Mouse (Mus musculus): ENCODE results near the gene Lmbr1l. TPM values are rescaled to one million over a fixed set of nuclear protein-coding genes. Genes with fewer than 3 reads are reported as not detected.
"Not testable (repeated sequence)": the region's sequence is repeated elsewhere in the genome, so short reads cannot be mapped to it uniquely, and the experiment has no call there.

Gene Lmbr1l
- polyA plus RNA-seq, 1 experiment from 2014 or later: 24.7 TPM

DNA sequence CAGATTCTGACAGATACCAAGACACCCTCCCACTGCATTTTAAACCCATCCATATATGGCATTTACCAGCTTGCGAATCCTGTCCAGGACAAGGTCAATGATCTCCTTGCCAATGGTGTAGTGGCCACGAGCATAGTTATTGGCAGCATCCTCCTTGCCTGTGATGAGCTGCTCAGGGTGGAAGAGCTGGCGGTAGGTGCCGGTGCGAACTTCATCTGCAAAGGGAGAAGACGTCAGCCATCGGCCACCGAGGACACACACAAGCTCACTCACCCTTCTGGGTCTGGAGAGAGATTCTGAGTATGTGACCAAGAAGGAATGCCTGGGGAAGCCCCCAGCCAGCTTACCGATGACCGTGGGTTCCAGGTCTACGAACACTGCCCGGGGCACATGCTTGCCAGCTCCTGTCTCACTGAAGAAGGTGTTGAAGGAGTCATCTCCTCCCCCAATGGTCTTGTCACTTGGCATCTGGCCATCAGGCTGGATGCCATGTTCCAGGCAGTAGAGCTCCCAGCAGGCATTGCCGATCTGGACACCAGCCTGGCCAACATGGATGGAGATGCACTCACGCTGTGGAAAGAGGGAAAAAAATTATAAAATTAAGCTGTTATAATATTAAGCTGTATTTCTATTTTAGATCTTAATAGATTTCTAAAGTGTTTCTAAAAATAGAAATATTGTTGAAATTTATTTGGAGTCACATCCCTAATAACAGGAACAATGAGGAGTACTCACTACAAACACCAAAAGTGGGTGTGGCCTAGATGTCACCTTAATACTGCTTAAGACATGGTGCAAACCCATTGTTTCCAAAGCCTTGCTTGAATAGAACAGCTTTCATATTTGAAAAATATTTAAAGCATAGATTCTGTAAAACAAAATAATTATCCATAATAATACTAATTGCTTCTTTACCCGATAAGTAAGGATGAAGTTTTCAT is 33.4 kb upstream of the Lmbr1l start:
- H3K27ac ChIP-seq (replicated peaks): peak overlapping the region; percentile 99
- H3K27me3 ChIP-seq (ENCODE audit: low read depth, poor library complexity, severe bottlenecking); DNase-seq (ENCODE audit: low spot score); H3K9me3 ChIP-seq (replicated peaks): not testable (repeated sequence)
- H3K4me3 ChIP-seq: peak overlapping the region; percentile 96
- H3K4me1 ChIP-seq: peaks cover 52% of the 10 kb centered on the region
- WGBS: 94% methylated on average over 11 of the region's 15 CpGs
- H3K36me3 ChIP-seq: peaks cover 32% of the 10 kb centered on the region

DNA sequence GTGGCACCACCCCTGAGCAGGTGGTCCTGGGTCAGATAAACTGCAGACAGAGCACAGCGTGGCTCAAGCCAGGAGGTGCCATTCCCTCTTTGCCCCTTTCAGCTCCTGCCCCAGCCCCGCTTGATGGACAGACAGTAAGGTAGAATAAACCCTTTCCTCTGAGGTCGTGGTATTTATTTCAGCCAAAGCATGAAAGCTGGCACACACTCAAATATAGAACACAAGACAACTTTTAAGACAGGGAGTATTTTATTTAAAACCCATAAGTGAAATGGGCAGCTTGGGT is 31.5 kb upstream of the Lmbr1l start:
- peaks cover 33% of the 10 kb centered on the region for H3K4me1 ChIP-seq
- 79% methylated on average over 3 of the region's 3 CpGs for WGBS
- 0 out of 2 replicates have a peak, but pooled peaks cover 3% of the 10 kb centered on the region for H3K9me3 ChIP-seq (replicated peaks)
- no peaks in the 10 kb centered on the region for H3K27me3 ChIP-seq (ENCODE audit: low read depth, poor library complexity, severe bottlenecking)
- peaks cover 40% of the 10 kb centered on the region for H3K36me3 ChIP-seq
- H3K4me3 ChIP-seq: peak overlapping the region; percentile 28
- DNase-seq (ENCODE audit: low spot score): peak; percentile 41
- H3K27ac ChIP-seq (replicated peaks): no peak overlapping the region

DNA sequence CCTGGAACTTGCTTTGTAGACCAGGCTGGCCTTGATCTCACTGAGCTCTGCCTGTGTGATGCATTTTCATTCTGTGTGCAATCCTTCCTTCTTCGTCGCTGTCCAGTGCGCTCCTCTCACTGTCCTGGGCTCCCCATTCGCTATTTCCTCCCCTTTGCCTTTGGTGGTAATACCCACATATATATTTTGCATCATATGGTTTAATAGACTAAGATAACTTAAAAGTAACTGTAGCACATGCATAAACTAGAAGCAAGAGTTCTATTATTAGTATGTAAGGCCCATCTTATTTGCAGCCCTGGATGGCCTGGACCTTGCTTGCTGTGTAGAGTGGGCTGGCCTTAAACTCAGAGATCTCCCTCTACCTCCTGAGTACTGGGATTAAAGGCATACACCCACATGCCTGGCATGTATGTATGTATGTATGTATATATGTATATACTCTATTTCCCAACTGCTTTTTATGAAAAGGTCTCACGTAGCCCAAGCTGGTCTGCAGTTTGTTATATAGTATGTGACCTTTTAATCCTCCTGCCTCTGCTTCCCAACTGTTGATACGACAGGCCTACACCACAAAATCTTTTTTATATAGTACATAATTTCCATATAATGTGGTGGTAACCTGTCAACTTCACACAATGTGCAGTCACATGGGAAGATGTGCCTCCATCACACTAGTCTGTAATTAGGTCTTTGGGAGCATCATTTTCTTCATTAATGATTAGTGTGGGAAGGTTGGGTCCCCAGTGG is 31.0 kb upstream of the Lmbr1l start:
- H3K27me3 ChIP-seq (ENCODE audit: low read depth, poor library complexity, severe bottlenecking): no peaks in the 10 kb centered on the region
- H3K36me3 ChIP-seq: peaks cover 42% of the 10 kb centered on the region
- H3K27ac ChIP-seq (replicated peaks): no peak overlapping the region
- peaks cover 28% of the 10 kb centered on the region for H3K4me1 ChIP-seq
- H3K4me3 ChIP-seq: peak overlapping the region; percentile 28
- WGBS: 81% methylated on average over 6 of the region's 6 CpGs
- H3K9me3 ChIP-seq (replicated peaks): 0 out of 2 replicates have a peak, but pooled peaks cover 3% of the 10 kb centered on the region
- DNase-seq (ENCODE audit: low spot score): no peak

DNA sequence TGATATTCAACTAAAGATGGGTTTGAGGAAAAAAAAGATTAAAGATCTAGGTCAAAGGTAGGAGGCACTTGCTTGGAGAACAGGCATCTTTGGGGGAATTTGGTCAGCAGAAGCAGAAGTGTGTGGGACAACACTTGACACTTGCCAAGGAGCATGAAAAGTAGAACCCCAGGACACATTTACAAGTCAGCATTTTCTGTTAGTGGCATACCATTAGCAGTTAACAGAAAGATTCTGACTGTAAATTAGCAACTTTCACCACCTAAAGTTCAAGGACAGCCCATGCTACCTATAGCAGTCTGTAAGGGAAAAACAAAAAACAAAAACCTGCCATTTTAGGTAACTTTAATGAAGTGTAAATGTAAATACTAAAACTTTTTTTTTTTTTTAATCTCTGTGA is 30.4 kb upstream of the Lmbr1l start:
- Histone ChIP-seq H3K36me3 (peaks cover 42% of the 10 kb centered on the region), H3K4me3 (no peak overlapping the region), H3K27me3 (ENCODE audit: low read depth, poor library complexity, severe bottlenecking) (no peaks in the 10 kb centered on the region), H3K9me3 (replicated peaks) (0 out of 2 replicates have a peak, but pooled peaks cover 3% of the 10 kb centered on the region), H3K4me1 (peaks cover 23% of the 10 kb centered on the region), H3K27ac (replicated peaks) (no peak overlapping the region)
- DNase-seq (ENCODE audit: low spot score): no peak

DNA sequence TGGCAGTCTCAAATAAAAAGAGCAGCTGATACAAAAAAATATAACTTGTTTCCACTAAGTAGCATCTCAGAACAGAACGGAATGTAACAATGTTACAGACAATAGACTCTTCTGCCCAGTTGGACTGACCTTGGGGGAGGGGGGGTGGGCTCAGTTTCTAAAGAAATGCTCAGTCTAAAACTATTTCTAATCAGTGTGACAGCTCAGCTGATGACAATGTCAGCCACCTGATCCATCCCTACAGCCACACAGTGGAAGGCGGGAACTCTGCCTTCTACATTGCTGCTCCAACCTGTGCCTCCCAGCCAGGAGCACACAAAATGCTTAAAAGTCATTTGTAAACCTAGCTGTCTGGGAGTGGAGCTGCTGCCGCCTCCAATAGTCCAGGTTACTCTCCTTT is 29.9 kb upstream of the Lmbr1l start:
- H3K9me3 ChIP-seq (replicated peaks): 0 out of 2 replicates have a peak, but pooled peaks cover 3% of the 10 kb centered on the region
- no peak for DNase-seq (ENCODE audit: low spot score)
- H3K27me3 ChIP-seq (ENCODE audit: low read depth, poor library complexity, severe bottlenecking): no peaks in the 10 kb centered on the region
- H3K36me3 ChIP-seq: peaks cover 42% of the 10 kb centered on the region
- no peak overlapping the region for H3K27ac ChIP-seq (replicated peaks)
- H3K4me1 ChIP-seq: peaks cover 23% of the 10 kb centered on the region
- 51% methylated on average over 3 of the region's 3 CpGs for WGBS
- H3K4me3 ChIP-seq: no peak overlapping the region

DNA sequence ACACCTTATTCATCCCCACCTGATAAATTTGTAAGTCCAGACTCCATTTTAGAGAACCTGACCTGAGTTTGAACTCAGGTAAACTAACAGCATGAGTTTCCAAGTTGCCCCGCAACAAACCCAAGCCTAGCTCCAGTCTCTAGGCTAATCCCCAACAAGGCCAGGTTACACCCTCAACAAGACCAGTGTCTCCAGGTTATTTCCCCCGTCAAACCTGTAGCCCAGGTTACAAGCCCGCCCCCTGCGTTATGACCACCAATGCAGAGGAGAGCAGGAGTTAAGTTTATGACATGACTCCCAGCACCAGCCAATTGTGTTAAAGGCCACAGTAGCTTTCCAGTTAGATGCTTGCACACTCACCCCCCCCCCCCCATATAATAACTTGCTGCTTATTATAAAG is 25.1 kb upstream of the Lmbr1l start:
- Histone ChIP-seq H3K36me3 (peaks cover 13% of the 10 kb centered on the region), H3K27me3 (ENCODE audit: low read depth, poor library complexity, severe bottlenecking) (no peaks in the 10 kb centered on the region), H3K9me3 (replicated peaks) (0 out of 2 replicates have a peak, but pooled peaks cover 3% of the 10 kb centered on the region), H3K4me1 (peaks cover 9% of the 10 kb centered on the region), H3K4me3 (no peak overlapping the region), H3K27ac (replicated peaks) (no peak overlapping the region)
- WGBS: 80% methylated on average over 4 of the region's 4 CpGs
- no peak for DNase-seq (ENCODE audit: low spot score)

DNA sequence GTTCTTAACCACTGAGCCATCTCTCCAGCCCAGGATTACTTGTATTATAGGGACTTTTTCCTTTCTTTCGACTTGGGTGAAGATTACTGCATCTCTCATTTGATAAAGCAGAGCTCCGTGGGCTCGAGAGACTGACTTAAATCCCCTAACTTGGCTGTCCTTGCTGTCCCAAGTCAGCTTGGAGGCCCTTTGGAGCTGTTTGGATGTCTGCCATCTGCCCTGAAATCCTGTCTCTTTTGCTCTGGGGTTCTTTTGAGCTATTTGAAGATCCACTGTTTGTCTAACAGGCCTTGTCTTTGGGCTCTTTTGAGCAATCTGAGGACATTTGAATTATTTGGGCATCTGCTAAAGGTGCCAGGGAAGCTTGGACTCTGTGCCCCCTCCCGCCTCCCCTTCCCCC is 24.1 kb upstream of the Lmbr1l start:
- 91% methylated on average over 4 of the region's 4 CpGs for WGBS
- Histone ChIP-seq H3K4me3 (no peak overlapping the region), H3K27me3 (ENCODE audit: low read depth, poor library complexity, severe bottlenecking) (no peaks in the 10 kb centered on the region), H3K36me3 (peaks cover 11% of the 10 kb centered on the region), H3K27ac (replicated peaks) (no peak overlapping the region), H3K4me1 (peaks cover 8% of the 10 kb centered on the region), H3K9me3 (replicated peaks) (0 out of 2 replicates have a peak, but pooled peaks cover 3% of the 10 kb centered on the region)
- DNase-seq (ENCODE audit: low spot score): no peak

DNA sequence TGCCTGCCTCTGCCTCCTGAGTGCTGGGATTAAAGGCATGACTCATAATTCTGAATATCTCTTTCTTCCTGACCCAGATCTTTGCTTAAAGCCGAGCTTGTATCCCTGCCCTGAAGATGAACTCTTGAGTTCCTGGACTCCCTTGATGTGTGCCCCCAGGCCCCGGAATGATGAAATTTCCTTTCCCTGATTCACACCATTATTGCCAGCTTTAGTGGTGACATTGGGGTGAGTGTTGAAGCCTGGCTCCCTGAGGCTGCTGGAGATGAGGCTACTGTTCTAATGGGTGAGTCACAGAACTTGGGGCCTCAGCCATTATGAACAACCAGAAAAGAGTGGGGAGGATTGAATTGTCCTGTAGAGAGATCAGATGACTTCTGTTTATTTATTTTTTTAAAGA is 23.5 kb upstream of the Lmbr1l start:
- Histone ChIP-seq H3K4me3 (no peak overlapping the region), H3K27me3 (ENCODE audit: low read depth, poor library complexity, severe bottlenecking) (no peaks in the 10 kb centered on the region), H3K36me3 (peaks cover 10% of the 10 kb centered on the region), H3K9me3 (replicated peaks) (0 out of 2 replicates have a peak, but pooled peaks cover 3% of the 10 kb centered on the region), H3K4me1 (peaks cover 9% of the 10 kb centered on the region), H3K27ac (replicated peaks) (no peak overlapping the region)
- WGBS: 96% methylated on average over 2 of the region's 2 CpGs
- no peak for DNase-seq (ENCODE audit: low spot score)

DNA sequence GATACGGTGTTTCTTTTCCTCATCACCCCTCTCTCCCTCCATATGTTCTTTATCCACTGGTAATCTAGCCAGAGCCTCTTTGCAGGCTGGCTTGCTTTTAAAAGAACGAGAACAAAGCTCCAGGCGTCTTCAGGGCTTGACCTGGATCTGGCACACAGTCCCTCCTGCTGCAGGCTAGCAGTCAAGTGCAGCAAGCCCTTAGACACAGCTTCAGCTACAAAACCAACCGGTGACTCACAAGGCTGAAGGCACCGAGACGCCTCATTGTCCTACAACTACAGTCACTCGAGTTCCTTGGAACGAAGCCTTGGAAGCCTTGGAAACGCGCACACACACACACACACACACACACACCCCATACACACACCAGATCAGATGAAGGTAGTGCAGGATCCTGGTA is 22.8 kb upstream of the Lmbr1l start:
- Histone ChIP-seq H3K27ac (replicated peaks) (no peak overlapping the region), H3K4me1 (peaks cover 12% of the 10 kb centered on the region), H3K9me3 (replicated peaks) (0 out of 2 replicates have a peak, but pooled peaks cover 3% of the 10 kb centered on the region), H3K27me3 (ENCODE audit: low read depth, poor library complexity, severe bottlenecking) (no peaks in the 10 kb centered on the region), H3K36me3 (peaks cover 10% of the 10 kb centered on the region), H3K4me3 (no peak overlapping the region)
- WGBS: 75% methylated on average over 10 of the region's 10 CpGs
- DNase-seq (ENCODE audit: low spot score): no peak

DNA sequence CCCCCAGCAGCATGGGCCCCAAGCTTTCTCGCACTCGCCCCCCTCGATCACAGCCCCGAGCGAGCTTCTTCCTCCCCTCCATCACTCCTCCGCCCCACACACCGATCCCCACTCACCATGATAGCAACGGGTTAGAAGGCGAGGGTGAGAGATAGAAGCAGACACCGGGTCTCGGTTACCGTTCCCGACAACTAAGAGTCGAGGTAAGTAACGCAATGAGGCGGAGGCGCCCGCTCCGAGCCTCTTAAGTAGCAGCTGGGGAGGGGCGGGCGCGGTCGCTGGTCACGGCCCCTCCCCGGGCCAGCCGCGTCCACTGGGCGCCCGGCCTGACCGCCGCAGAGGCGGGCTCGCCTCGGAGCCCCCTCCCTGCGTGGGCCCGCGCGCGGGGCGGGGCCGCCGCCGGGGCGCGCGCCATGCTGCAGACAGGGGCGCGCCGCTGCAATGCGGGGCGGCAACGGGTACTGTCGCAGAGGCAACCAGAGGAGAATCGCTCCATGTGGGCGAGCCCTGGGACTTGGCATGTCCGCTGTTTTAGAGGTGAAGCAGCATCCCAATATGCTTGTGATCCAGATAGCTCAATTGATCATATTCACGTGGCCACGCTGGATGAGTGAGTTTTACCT is 16.3 kb upstream of the Lmbr1l start, which contains the start of gene Tuba1b:
TSS of gene Tuba1b (minus strand) at position 349 of the 623 bp plus-strand sequence.
- peaks cover 30% of the 10 kb centered on the region for H3K4me1 ChIP-seq
- no peaks in the 10 kb centered on the region for H3K9me3 ChIP-seq (replicated peaks)
- no peaks in the 10 kb centered on the region for H3K27me3 ChIP-seq (ENCODE audit: low read depth, poor library complexity, severe bottlenecking)
- H3K27ac ChIP-seq (replicated peaks): peak within 1 kb of the TSS; percentile 99
- H3K36me3 ChIP-seq: peaks cover 25% of the 10 kb centered on the region
- under 1% methylated on average over 58 of the region's 58 CpGs for WGBS
- H3K4me3 ChIP-seq: peak within 1 kb of the TSS; percentile 90
- peak; percentile 89 for DNase-seq (ENCODE audit: low spot score)

DNA sequence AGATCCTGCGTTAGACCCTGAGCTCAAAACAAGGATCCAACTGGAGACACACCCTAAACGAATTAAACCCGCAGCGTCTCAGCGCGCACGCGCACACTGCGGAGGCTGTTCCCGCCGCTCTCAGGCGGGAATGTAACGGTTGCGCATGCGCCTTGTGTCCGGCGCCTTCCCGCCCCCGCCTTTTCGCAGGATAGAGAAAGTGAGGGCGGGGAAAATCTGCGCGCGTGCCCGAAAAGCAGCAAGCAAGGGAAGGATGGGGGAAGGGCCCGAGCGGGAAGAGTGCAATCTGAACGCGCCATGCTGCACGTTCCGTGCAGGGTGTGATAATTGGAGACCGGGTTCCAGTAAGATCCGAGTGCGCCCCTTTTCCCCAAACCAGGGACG is 15.8 kb upstream of the Lmbr1l start:
- WGBS: under 1% methylated on average over 35 of the region's 35 CpGs
- H3K27me3 ChIP-seq (ENCODE audit: low read depth, poor library complexity, severe bottlenecking): no peaks in the 10 kb centered on the region
- peak overlapping the region; percentile 90 for H3K4me3 ChIP-seq
- H3K9me3 ChIP-seq (replicated peaks): no peaks in the 10 kb centered on the region
- DNase-seq (ENCODE audit: low spot score): peak; percentile 96
- H3K36me3 ChIP-seq: peaks cover 25% of the 10 kb centered on the region
- H3K27ac ChIP-seq (replicated peaks): peak overlapping the region; percentile 99
- peaks cover 35% of the 10 kb centered on the region for H3K4me1 ChIP-seq

DNA sequence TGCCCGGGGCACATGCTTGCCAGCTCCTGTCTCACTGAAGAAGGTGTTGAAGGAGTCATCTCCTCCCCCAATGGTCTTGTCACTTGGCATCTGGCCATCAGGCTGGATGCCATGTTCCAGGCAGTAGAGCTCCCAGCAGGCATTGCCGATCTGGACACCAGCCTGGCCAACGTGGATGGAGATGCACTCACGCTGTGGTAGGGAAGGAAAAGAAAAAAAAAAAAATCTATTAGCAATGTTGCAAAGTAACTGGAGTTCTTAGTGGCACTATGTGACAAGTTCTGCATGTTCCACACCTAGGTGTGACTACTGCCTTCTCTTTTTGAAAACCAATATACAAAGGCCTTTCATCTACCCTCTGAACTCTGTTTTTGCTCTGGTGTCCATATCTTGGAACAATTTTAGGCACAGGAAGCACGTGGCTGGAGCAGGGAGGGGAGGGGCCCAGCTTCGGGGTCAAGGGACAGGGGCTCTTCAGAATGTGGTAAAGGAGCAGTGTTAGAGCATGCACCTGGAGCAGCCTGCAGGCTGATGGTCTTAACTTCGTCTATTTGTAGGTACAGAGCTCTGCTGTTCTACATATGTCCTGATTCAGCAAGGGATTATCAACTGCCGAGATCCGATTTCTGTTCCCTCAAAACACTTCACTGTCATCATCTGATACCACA is 15.1 kb upstream of the Lmbr1l start:
- not testable (repeated sequence) for H3K27me3 ChIP-seq (ENCODE audit: low read depth, poor library complexity, severe bottlenecking); DNase-seq (ENCODE audit: low spot score); H3K9me3 ChIP-seq (replicated peaks)
- 23% methylated on average over 8 of the region's 9 CpGs for WGBS
- peak overlapping the region; percentile 90 for H3K4me3 ChIP-seq
- H3K4me1 ChIP-seq: peaks cover 40% of the 10 kb centered on the region
- peak overlapping the region; percentile 99 for H3K27ac ChIP-seq (replicated peaks)
- H3K36me3 ChIP-seq: peaks cover 25% of the 10 kb centered on the region
